Mouse (Mus musculus) heart, embryonic 13.5 days (tissue): ENCODE measurements around the gene Adrb1. TPM values are rescaled to one million over a fixed set of nuclear protein-coding genes. Genes with fewer than 3 reads are reported as not detected.

Experiments used
- ATAC-seq: fragments of 200-750 bp; cut with Nextera tagmentation; 2 replicates; pipeline ENCODE4 v1.8.0; 2017; ENCODE audit warnings: moderate TSS enrichment; ENCODE audit not compliant: insufficient number of reproducible peaks, low FRiP score, low TSS enrichment; ENCODE audit errors: extremely low read depth
- H3K27ac ChIP-seq: fragments of 300-500 bp; sonication (generic); replicated peaks from 2 replicates; pipeline ENCODE4 v1.5.1; 2015; ENCODE audit warnings: moderate library complexity, mild to moderate bottlenecking, inconsistent platforms
- H3K27me3 ChIP-seq: fragments of 300-500 bp; sonication (generic); replicated peaks from 2 replicates; pipeline ENCODE4 v1.6.1; 2015; ENCODE audit warnings: mild to moderate bottlenecking, inconsistent platforms
- H3K36me3 ChIP-seq: fragments of 300-500 bp; sonication (generic); 2 replicates; pipeline ENCODE4 v1.6.1; 2015; ENCODE audit warnings: mild to moderate bottlenecking, inconsistent platforms
- H3K4me1 ChIP-seq: fragments of 300-500 bp; sonication (generic); 2 replicates; pipeline ENCODE4 v1.6.1; 2015; ENCODE audit warnings: inconsistent platforms
- H3K4me2 ChIP-seq: fragments of 300-500 bp; sonication (generic); 2 replicates; pipeline ENCODE4 v1.6.1; 2015; ENCODE audit warnings: inconsistent platforms, mild to moderate bottlenecking, moderate library complexity
- H3K4me3 ChIP-seq: fragments of 300-500 bp; sonication (generic); 2 replicates; pipeline ENCODE4 v1.5.1; 2015; ENCODE audit warnings: moderate library complexity, mild to moderate bottlenecking, inconsistent platforms
- H3K9ac ChIP-seq: fragments of 300-500 bp; sonication (generic); 2 replicates; pipeline ENCODE4 v1.6.1; 2015; ENCODE audit warnings: inconsistent platforms, mild to moderate bottlenecking, moderate library complexity
- H3K9me3 ChIP-seq: fragments of 300-500 bp; sonication (generic); 2 replicates; pipeline ENCODE4 v1.6.1; 2016; ENCODE audit warnings: inconsistent platforms
- WGBS: fragments of 180-500 bp; shearing (Covaris S2); methylation state at CpG from one replicate; pipeline ENCODE4 v1.1.7; 2015; ENCODE audit warnings: mixed read lengths; 5-methylcytosine and 5-hydroxymethylcytosine counted together
- polyA plus RNA-seq: library from polyadenylated mRNA; unstranded; fragments of >200 nt; fragmentation: Nextera tagmentation; extraction: Ambion mirVana; gene quantifications from 2 replicates; pipeline ENCODE4 v1.2.1, GENCODE M21; 2015

The Adrb1 gene
- 2.9 and 3.0 TPM in 2 replicates for polyA plus RNA-seq

DNA sequence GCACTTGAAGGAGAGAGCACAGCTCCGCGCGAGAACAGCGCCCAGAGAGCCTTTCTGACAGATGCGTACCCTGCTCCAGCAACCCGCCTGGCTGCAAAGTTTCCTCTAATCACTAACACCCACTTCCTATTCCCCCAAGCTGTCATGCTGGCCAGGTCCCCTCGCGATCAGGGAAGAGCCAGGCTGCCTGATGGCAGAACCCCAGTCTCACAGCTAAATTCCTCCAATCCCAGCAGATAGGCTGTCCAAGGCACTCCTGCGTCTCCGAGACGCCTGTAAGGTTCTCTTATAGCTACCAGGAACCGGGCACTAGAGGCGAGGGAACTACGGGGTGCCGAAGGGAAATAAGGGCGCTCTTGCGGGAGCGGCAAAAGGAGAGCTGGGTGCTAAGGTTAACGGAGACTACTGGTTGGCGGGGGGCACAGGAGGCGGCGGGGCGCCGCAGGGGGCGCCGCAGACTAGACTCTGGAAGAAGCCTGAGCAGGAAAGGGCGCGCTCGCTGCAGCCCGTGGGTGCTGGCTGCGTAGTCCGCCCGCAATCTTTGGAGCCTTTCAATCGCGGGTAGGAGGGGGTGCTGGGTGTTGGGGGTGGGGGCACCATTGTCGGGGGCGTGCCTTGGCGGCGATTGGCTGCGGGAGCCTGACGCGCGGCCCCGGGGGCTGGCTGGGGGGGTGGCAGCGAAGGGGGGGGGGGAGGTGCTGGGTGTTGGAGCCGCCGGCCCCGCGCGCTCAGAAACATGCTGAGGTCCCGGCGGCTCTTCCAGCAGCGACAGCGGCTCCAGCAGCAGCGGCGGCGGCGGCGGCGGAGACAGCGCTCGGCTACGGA, at the start of gene Adrb1:
TSS of gene Adrb1 (plus strand) at position 813 of the 825 bp plus-strand sequence.
- H3K27ac ChIP-seq, result peak within 1 kb of the TSS; percentile 79
- peaks cover 58% of the 10 kb centered on the region for H3K4me1 ChIP-seq
- under 1% methylated on average over 43 of the region's 63 CpGs for WGBS
- H3K27me3 ChIP-seq, result peaks cover 56% of the 10 kb centered on the region
- peak within 1 kb of the TSS; percentile 92 for H3K9ac ChIP-seq
- peak within 1 kb of the TSS; percentile 77 for H3K4me3 ChIP-seq
- ATAC-seq, result peak; percentile 53; the same call in 1 of the 2 replicates
- peak within 1 kb of the TSS; percentile 93 for H3K4me2 ChIP-seq
- no peaks in the 10 kb centered on the region; the same call in 1 of the 2 replicates for H3K36me3 ChIP-seq
- H3K9me3 ChIP-seq, result no peaks in the 10 kb centered on the region

DNA sequence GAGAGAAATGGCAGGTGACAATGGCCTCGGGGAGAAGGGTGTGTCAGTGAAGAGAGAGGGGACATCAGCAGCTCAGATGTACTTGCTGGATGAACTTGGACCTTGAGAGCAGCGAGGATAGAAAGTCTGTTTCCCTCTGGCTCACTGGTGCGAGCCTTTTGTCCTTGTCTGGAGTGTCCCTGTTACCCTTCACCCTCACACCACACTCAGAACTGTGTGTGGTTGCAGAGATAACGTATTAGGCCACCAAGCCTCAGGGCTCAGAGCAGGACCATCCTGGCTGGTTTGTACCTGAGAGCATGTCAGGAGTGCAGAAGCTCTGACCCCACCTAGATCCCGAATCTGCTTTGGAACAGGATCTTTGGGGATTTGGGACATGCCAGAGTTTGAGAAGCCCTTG, 46.3 kb upstream of the Adrb1 start:
- no peak for ATAC-seq
- Histone ChIP-seq H3K4me3 (no peak overlapping the region), H3K27me3 (no peaks in the 10 kb centered on the region), H3K27ac (0 out of 2 replicates have a peak overlapping the region, but pooled peaks have one; percentile 16), H3K4me2 (no peak overlapping the region), H3K36me3 (no peaks in the 10 kb centered on the region), H3K9ac (no peak overlapping the region), H3K4me1 (peaks cover 47% of the 10 kb centered on the region), H3K9me3 (no peaks in the 10 kb centered on the region)
- 73% methylated on average over 5 of the region's 5 CpGs for WGBS

DNA sequence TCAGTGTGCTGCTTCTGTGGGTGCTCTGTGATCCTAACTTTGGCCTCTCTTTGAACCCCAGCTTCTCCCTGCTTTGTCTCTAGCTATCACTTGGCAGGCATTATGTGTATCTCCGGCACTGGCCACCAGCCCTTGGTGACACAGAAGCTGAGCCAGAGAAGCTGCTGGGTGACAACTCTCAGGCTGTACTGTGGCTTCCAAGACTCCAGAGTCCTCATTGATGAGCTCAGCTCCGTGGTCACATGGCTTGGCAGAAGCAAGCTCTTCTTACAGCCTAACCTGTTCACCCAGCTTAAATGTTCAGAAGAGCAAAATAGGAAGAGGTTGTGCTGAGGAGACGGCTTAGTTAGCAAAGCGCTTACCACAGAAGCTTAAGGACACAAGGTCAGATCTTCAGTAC, 45.5 kb upstream of the Adrb1 start:
- Histone ChIP-seq H3K9ac (no peak overlapping the region), H3K27ac (peak overlapping the region; percentile 16; the same call in 1 of the 2 replicates), H3K36me3 (no peaks in the 10 kb centered on the region), H3K4me2 (no peak overlapping the region), H3K9me3 (no peaks in the 10 kb centered on the region), H3K4me3 (no peak overlapping the region), H3K27me3 (no peaks in the 10 kb centered on the region), H3K4me1 (peaks cover 55% of the 10 kb centered on the region)
- ATAC-seq, result no peak
- 77% methylated on average over 4 of the region's 4 CpGs for WGBS

DNA sequence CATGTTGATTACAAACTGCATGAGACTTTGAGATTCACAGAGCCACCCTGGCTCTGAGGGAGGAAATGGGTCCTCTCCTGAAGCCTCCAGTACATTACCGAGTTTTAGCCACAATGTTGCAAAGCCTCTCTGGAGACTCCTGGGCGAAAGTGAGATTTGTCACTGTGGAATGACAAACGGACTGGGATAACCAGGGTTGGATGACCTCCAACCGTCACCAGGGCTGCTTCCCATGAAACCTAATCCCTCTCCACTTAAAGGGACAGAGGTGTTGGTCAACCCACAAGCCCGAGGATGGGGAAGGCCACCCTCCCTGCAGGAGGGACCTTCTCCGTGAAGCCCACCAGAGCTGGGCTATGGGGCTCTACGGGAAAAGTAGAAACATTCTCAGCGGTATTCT, 44.4 kb upstream of the Adrb1 start:
- Histone ChIP-seq H3K4me2 (peak overlapping the region; percentile 19), H3K4me1 (peaks cover 55% of the 10 kb centered on the region), H3K9me3 (no peaks in the 10 kb centered on the region), H3K4me3 (no peak overlapping the region), H3K36me3 (no peaks in the 10 kb centered on the region), H3K9ac (no peak overlapping the region), H3K27ac (peak overlapping the region; percentile 67), H3K27me3 (no peaks in the 10 kb centered on the region)
- ATAC-seq, result no peak
- WGBS, result 24% methylated on average over 8 of the region's 8 CpGs

DNA sequence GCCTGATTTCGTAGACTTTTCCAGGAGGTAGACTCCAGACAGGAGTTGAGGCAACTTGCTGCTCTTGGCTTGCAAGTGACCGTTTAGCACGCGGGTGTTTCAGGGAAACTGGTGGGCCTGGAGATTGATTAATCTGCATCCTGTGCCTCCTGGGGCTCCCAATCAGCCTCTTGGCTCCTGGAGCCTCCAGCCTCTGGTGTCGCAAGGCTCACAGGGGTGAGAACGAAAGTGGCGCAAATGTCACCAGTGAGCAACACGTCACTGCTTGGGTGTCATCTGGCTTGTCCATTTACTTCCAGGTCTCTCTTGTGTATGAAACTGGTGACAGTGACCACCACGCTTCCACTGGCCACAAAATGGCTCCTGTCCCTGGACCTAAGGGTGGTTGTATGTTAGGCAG, 43.5 kb upstream of the Adrb1 start:
- peaks cover 62% of the 10 kb centered on the region for H3K4me1 ChIP-seq
- H3K9me3 ChIP-seq, result no peaks in the 10 kb centered on the region
- no peaks in the 10 kb centered on the region for H3K36me3 ChIP-seq
- ATAC-seq, result no peak
- H3K4me3 ChIP-seq, result no peak overlapping the region
- H3K9ac ChIP-seq, result no peak overlapping the region
- no peak overlapping the region for H3K4me2 ChIP-seq
- H3K27ac ChIP-seq, result 0 out of 2 replicates have a peak overlapping the region, but pooled peaks have one; percentile 12
- no peaks in the 10 kb centered on the region for H3K27me3 ChIP-seq
- WGBS, result 65% methylated on average over 9 of the region's 9 CpGs

DNA sequence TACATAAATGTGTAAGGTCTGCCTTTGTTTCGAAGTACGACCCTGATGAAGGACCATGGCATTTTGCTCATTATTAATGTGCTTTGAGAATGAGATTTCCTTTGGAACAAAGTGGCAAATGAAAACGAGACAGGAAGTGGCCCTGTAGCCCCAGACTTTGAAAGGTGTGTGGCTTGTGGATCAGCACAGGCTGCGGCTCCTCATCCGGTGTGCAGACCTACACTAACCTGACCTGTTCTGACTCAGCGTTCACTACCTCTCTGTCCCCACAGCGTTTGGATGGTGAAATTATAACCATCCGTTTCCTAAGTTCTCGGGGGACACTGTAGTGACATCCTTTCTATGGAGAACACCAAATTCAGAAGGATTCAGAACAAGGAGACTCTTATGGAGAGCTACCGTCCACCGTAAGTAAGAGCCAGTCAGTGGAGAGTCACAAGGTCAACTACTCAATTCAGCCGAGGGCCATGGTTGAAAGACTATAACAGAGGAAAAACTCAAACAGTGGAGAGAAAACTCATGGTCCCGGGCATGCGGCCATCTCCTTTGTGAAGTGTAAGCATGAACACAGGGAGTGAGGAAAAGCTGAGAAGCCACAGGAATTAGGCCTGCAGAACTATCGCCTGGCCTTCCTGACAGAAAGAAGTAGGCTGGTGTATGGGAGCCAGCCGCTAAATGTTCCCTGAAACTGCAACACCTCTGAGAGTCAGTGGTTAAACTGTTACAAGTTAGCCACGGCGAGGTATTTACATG, 42.6 kb upstream of the Adrb1 start:
- WGBS, result 64% methylated on average over 18 of the region's 18 CpGs
- Histone ChIP-seq H3K4me2 (no peak overlapping the region), H3K27ac (peak overlapping the region; percentile 74), H3K9ac (no peak overlapping the region), H3K36me3 (no peaks in the 10 kb centered on the region), H3K4me3 (no peak overlapping the region), H3K4me1 (peaks cover 62% of the 10 kb centered on the region), H3K9me3 (no peaks in the 10 kb centered on the region), H3K27me3 (no peaks in the 10 kb centered on the region)
- no peak for ATAC-seq

DNA sequence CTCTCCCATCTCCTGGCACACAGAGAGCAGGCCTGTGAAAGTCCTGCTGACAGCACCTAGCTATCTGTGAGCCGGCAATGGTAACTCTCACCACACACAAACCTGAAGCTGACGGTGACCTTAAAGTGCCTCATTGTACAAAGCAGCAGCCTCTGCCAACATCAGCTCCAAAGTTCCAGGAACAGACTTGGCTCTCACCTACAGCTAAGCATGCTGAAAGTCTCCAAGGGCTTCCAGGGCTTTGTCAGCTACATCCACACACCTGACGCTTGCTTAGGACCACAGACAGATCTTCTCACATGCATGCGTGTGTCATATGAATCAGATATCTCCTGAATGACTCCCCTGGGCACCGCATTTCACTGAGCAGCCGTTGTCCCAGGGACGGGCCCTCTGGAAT, 42.0 kb upstream of the Adrb1 start:
- no peak for ATAC-seq

DNA sequence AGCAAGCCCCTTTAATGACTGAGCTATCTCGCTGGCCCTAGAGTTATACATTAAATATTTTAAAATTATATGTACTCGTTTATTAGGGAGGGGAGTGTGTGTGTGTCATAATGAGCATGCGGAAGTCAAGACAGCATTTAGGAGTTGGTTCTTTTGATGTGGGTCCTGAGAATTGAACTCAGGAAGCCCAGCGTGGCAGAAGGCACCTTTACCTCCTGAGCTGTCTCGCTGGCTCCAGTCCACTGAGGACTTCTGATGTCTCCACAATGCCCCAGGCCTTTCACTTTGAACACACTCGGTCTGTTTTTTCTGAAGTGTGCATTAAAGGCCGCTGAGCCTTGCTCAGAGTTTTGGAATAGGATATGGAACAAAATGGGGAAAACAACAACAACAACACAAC, 39.7 kb upstream of the Adrb1 start:
- no peaks in the 10 kb centered on the region for H3K27me3 ChIP-seq
- H3K4me2 ChIP-seq, result no peak overlapping the region
- H3K4me3 ChIP-seq, result no peak overlapping the region
- peaks cover 51% of the 10 kb centered on the region for H3K4me1 ChIP-seq
- H3K9me3 ChIP-seq, result no peaks in the 10 kb centered on the region
- no peak overlapping the region for H3K27ac ChIP-seq
- 83% methylated on average over 7 of the region's 7 CpGs for WGBS
- H3K36me3 ChIP-seq, result no peaks in the 10 kb centered on the region
- no peak overlapping the region for H3K9ac ChIP-seq
- no peak for ATAC-seq

More for the DNA sequence above, 42.0 kb upstream of the Adrb1 start:
- peak overlapping the region; percentile 1; the same call in 1 of the 2 replicates for H3K9ac ChIP-seq
- H3K4me3 ChIP-seq, result no peak overlapping the region
- H3K36me3 ChIP-seq, result no peaks in the 10 kb centered on the region
- no peaks in the 10 kb centered on the region for H3K9me3 ChIP-seq
- H3K4me1 ChIP-seq, result peaks cover 62% of the 10 kb centered on the region
- H3K4me2 ChIP-seq, result no peak overlapping the region
- no peaks in the 10 kb centered on the region for H3K27me3 ChIP-seq
- H3K27ac ChIP-seq, result peak overlapping the region; percentile 74
- 32% methylated on average over 7 of the region's 7 CpGs for WGBS

DNA sequence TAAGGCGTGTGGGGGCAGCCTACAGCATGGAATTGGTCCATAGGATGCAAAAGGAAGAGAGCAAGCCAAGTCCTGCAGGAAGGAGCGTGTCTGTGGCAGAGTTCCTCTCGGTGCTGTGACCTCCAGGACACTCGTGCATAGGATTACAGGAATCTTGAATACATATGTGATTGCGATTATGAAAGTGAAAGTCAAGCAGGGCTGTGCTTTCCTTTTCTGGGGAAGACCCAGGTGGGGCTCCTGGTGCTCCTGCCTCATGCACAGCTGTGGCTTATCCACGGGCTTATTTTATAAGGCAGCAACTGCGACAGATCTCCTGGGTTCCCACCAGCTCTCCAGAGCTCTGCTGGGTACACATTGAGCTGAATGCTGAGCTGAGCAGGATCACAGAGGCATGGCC, 39.2 kb upstream of the Adrb1 start:
- Histone ChIP-seq H3K9ac (no peak overlapping the region), H3K4me1 (peaks cover 50% of the 10 kb centered on the region), H3K36me3 (no peaks in the 10 kb centered on the region), H3K27ac (no peak overlapping the region), H3K4me2 (no peak overlapping the region), H3K4me3 (no peak overlapping the region), H3K27me3 (no peaks in the 10 kb centered on the region), H3K9me3 (no peaks in the 10 kb centered on the region)
- ATAC-seq, result no peak
- WGBS, result 66% methylated on average over 7 of the region's 7 CpGs

DNA sequence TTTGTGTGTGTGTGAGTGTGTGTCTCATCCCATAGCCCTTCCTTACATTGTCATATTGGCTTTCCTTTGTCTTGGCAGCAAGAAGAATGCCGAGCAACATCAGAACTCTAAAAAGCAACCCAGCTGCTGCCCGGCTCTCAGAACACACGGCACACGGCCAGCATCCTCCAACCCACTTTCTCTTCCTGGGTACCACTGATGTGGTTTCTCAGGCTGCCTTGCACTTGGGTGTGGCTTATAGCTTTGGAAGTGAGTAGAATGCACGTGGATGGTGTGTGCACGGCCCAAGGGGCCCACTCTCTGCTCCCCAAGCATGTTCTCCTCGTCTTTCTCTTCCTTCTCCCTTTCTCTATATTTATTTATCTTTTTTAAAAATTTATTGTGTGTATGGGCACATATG, 36.5 kb upstream of the Adrb1 start:
- H3K36me3 ChIP-seq, result no peaks in the 10 kb centered on the region
- H3K4me1 ChIP-seq, result peaks cover 40% of the 10 kb centered on the region
- H3K27ac ChIP-seq, result no peak overlapping the region
- H3K9me3 ChIP-seq, result no peaks in the 10 kb centered on the region
- whole genome bisulfite sequencing, result 77% methylated on average over 7 of the region's 7 CpGs
- no peak for ATAC-seq
- H3K27me3 ChIP-seq, result no peaks in the 10 kb centered on the region
- no peak overlapping the region for H3K4me3 ChIP-seq
- H3K9ac ChIP-seq, result no peak overlapping the region
- no peak overlapping the region for H3K4me2 ChIP-seq

DNA sequence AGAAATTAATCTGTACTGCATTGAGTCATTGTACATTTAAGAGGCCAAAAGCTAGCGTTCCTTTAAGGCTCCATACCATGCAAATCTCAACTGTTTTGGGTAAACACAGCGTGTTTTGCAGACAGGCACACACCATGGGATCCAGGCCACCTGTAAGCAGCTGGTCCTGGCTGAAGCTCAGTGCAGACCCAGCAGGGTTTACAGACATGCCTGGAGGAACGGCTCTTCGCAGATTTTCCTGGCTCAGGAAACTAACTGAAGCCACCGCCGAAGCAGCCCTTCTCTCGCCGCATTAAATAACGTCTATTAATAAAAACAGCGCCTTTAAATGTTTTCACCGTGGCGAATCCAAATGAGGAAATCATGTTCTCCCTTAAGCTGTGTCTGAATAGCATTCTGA, 35.8 kb upstream of the Adrb1 start:
- Histone ChIP-seq H3K36me3 (no peaks in the 10 kb centered on the region), H3K4me2 (no peak overlapping the region), H3K27ac (no peak overlapping the region), H3K27me3 (no peaks in the 10 kb centered on the region), H3K4me3 (no peak overlapping the region), H3K4me1 (peaks cover 33% of the 10 kb centered on the region), H3K9me3 (no peaks in the 10 kb centered on the region), H3K9ac (no peak overlapping the region)
- no peak for ATAC-seq
- 85% methylated on average over 12 of the region's 12 CpGs for WGBS
